Mouse (Mus musculus) heart, postnatal 14 days (tissue): ENCODE data around the gene March9. TPM values are rescaled to one million over a fixed set of nuclear protein-coding genes. Genes with fewer than 3 reads are reported as not detected.
"Not testable (repeated sequence)": the region's sequence is repeated elsewhere in the genome, so short reads cannot be mapped to it uniquely, and the experiment has no call there.

Experiments used
- DNase-seq, 2 experiments: peaks; one replicate each; pipeline ENCODE4 v3.0.0; 2021 to 2022
- intact Hi-C: fragments of 180-260 bp; cut with DNase I; formaldehyde crosslinking; loops from one replicate; pipeline ENCODE4 v1.15.1; 2025
- total RNA-seq, 2 experiments: library from RNA; stranded (reverse); gene quantifications; 2 replicates each; pipeline ENCODE4 v1.2.3; 2021

Gene March9
- total RNA-seq, 2 experiments from 2014 or later, result 1.6 TPM

DNA sequence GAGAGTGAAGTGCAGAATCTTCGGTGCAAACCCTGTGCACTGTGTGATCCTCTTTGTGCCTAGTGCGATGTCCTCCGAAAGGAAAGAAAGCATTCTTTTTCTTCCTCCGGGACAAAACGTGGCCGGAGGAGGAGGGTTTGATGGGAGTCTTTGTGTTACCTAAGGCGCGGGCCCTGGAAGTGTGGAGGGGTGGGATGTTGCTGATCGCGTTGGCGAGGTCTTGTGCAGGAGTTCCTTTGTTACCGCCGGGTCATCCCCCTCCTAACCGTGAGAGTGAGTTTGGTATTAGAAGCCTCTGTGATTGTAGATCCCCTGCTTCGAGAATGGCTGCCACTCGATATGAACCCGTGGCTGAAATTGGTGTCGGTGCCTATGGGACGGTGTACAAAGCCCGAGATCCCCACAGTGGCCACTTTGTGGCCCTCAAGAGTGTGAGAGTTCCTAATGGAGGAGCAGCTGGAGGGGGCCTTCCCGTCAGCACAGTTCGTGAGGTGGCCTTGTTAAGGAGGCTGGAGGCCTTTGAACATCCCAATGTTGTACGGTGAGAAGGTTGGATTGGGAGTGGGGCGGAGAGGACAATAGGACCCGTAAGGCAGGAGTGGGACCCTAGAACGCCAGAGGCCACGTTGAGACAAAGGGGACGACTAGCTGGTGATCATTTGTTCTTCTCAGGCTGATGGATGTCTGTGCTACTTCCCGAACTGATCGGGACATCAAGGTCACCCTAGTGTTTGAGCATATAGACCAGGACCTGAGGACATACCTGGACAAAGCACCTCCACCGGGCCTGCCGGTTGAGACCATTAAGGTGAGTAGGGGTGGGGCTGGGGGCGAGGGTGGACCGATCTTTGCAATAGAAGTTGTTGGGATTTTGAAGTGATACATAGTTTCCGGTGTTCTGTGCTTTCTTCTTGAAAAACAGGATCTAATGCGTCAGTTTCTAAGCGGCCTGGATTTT lies 4.2 kb upstream of the March9 start:
- no peak for DNase-seq
- intact Hi-C loops, result no loop called here

GRCm38 (mm10) chr10:127063239-127063872 lies 3.4 kb upstream of the March9 start, which contains the start of gene Cdk4:
TSS of gene Cdk4 (plus strand) at chr10:127063534.
- peak; percentile 98 for DNase-seq
- intact Hi-C loops, result no loop called here

- DNase-seq, result no peak
- intact Hi-C loops, result no loop called here
These were observed 2.5 kb upstream of the March9 start for GRCm38 (mm10) chr10:127062503-127062902.

GRCm38 (mm10) chr10:127062101-127062500 lies 2.1 kb upstream of the March9 start:
- intact Hi-C loops, DNase-seq: not testable (repeated sequence)

DNA sequence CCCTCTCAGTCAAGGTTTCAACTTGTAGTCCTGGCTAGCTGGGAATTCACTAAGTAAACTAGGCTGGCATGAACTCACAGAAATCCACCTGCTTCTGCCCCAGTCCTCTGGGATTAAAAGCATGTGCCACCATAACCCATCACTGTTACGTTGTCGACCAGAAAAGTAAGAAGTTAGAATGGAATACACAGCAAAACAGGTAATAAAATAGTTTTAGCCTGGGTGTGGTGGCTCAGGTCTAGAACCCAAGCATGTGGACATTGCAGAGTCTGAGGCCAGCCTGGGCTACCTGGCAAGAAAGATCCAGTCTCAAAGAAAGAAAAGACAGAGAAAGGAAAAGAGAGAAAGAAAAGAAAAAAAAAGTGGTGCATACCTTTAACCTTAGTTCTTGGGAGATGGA lies 1.5 kb upstream of the March9 start:
- no peak for DNase-seq
- intact Hi-C loops, result no loop called here

- no peak for DNase-seq
- intact Hi-C loops, result no loop called here
These were observed 1.1 kb upstream of the March9 start for GRCm38 (mm10) chr10:127061085-127061484.

DNA sequence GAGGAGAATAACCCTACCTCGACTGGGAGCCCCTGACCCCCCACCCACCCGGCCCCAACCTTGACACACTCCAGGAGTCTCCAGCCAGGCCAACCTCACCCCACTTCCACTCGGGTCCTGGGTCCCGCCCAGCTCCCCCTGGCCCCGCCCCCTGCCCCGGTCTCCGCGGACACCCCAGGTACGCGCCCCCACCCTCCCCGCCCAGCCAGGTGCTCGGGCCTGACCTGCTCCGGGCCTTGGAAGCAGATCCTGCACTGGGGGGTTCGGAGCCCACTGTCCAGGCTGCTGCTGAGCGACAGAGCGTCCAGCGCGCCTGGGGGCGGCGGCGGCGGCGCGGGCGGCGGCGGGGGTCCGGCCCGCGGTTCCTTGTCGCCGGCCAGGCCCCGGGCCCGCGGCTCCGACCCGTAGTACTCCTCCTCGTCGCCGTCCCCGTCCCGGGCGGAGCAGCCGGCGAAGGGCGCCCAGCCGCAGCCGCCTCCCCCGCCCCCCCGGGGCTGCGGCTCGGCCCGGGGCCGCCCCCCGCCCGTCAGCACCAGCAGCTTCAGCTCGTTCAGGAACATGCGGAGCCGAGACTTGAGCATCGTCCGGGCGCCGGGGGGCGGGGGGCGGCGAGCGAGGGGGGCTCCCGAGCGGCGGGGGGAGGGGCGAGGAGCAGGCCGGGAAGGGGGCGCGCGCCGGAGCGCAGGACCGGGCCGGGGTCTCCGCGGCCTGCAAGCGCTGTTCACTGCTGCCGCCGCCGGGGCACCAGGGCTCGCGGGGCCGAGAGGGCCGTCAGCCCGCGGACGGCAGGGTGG lies 613 bp downstream of the March9 start:
- intact Hi-C loops, result no loop called here
- DNase-seq, result no peak

DNA sequence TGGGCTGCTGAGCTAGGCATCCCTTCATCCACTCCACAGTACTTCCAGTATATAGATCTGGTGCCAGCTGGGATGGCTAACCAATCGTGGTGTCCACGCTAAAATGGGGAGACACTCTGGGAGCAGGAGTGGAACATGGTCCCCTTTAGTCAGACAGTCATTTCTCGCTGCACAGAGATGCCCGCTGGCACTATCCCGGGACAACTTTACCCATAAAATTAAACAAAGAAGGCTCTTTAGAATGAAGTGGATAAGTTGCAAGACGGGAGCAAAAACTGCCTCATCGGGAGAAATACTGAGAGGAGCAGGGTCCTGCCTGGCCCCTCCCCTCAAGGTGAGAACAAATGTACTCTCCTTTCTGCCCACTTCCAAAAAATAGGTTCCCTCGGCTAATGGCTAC lies 1.3 kb downstream of the March9 start:
- intact Hi-C loops, result no loop called here
- no peak for DNase-seq

GRCm38 (mm10) chr10:127058161-127058560 lies 1.8 kb downstream of the March9 start:
- intact Hi-C loops, result no loop called here
- DNase-seq, result peak; percentile 80 to 86

- DNase-seq, result no peak
- intact Hi-C loops, result no loop called here
These were observed 3.5 kb downstream of the March9 start for GRCm38 (mm10) chr10:127056490-127056889.

DNA sequence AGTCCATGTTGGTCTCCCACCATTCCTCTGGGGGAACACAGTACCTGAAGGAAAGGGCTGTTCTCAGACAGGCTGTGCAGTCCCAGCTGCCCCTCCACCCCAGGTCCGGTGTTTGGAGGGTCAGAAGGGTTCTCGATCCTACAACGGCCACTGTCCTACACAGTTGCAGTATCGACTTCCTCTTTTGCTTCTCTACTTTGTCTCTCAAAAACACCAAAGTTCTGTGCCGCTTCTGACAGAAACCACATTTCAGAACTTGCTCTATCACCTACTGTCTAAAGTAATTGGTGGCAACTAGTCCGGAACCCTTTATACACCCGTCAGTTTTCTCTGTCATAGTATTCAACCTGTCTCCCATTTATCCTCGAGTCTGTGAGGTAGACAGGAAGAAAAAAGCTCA lies 4.6 kb downstream of the March9 start:
- intact Hi-C loops, result no loop called here
- DNase-seq, result no peak

- intact Hi-C loops, result no loop called here
- no peak for DNase-seq
These were observed 5.3 kb downstream of the March9 start for GRCm38 (mm10) chr10:127054646-127055045.

- no peak for DNase-seq
- intact Hi-C loops, result no loop called here
These were observed 9.9 kb downstream of the March9 start for GRCm38 (mm10) chr10:127050119-127050474.

DNA sequence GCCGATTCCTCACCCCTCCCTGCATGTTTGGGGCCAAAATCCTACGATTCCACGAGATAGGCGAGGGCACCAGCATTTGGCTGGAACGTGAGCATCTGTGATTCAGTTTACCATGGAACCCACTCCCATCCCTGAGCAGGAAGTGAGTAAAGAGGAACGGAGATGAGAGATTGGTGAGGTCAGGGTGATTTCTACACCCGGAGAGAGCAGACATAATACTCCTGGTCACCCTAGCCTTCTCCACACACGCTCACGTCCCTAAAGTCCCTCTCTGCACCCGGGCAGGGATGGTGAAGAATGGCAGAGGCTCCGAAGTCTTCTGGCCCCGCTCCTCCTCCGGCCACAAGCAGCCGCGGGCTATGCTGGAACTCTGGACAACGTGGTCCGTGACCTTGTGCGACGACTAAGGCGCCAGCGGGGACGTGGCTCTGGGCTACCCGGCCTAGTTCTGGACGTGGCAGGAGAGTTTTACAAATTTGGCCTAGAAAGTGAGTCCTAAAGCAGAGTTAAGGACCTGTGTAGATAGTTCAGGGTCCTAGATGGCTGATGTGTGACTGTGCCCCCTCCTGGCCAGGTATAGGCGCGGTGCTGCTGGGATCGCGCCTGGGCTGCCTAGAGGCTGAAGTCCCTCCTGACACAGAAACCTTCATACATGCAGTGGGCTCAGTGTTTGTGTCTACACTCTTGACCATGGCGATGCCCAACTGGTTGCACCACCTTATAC lies 10.4 kb downstream of the March9 start:
- DNase-seq, result no peak
- intact Hi-C loops, result no loop called here

GRCm38 (mm10) chr10:127048608-127049394 lies 11.2 kb downstream of the March9 start:
- intact Hi-C loops, result no loop called here
- no peak for DNase-seq

- intact Hi-C loops, result no loop called here
These were observed 12.0 kb downstream of the March9 start, which contains the start of gene Cyp27b1 for GRCm38 (mm10) chr10:127047954-127048353. TSS of gene Cyp27b1 (plus strand) at chr10:127048250.

DNA sequence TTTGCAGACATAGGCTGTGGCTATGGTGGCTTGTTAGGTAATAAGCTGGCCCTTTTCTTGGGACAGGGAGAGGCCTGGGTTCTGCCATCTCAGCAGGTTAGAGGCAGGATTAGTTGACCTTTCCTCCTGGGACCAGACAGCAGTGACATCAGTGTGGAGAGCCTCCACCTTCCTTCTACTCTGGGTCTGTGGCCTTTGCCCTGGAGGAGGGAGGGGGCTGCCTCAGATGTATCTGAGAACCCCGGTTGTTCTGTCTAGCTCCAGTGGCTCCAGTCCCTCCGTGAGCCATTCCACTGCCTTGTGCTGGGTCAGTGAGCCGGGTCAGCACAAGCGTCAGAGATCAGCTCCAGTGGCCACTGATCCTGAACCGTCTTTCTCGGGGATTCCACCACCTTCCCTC lies 16.8 kb downstream of the March9 start:
- intact Hi-C loops, result no loop called here
- DNase-seq, result no peak

More at GRCm38 (mm10) chr10:127047954-127048353, 12.0 kb downstream of the March9 start, which contains the start of gene Cyp27b1:
- DNase-seq, result no peak

- intact Hi-C loops, result no loop called here
- no peak for DNase-seq
These were observed 17.4 kb downstream of the March9 start for GRCm38 (mm10) chr10:127042468-127043115.
